Mouse (Mus musculus) megakaryocyte, embryonic 14.5 days (primary cell): ENCODE results near the gene Plac1. TPM values are rescaled to one million over a fixed set of nuclear protein-coding genes. Genes with fewer than 3 reads are reported as not detected.
"Not testable (repeated sequence)": the region's sequence is repeated elsewhere in the genome, so short reads cannot be mapped to it uniquely, and the experiment has no call there.

Source experiments
- H3K27me3 ChIP-seq: replicated peaks from 2 replicates; pipeline ENCODE3; 2012; ENCODE audit warnings: inconsistent platforms
- H3K36me3 ChIP-seq: replicated peaks from 2 replicates; pipeline ENCODE3; 2012; ENCODE audit warnings: low read length, inconsistent platforms, mixed read lengths
- H3K4me1 ChIP-seq: 2 replicates; pipeline ENCODE4 v1.6.1; 2012; ENCODE audit warnings: inconsistent platforms
- H3K4me3 ChIP-seq: replicated peaks from 2 replicates; pipeline ENCODE3; 2012; ENCODE audit warnings: moderate library complexity, mild to moderate bottlenecking, inconsistent platforms
- H3K9me3 ChIP-seq: 2 replicates; pipeline ENCODE4 v1.6.1; 2012; ENCODE audit warnings: inconsistent platforms
- FLI1 ChIP-seq: IDR thresholded peaks from 2 replicates; pipeline ENCODE4 v1.6.1; 2012; ENCODE audit warnings: low read length, inconsistent platforms, mixed read lengths
- GATA1 ChIP-seq: IDR thresholded peaks from 3 replicates; pipeline ENCODE4 v1.6.1; 2012; ENCODE audit warnings: mixed read lengths, low read length, inconsistent platforms, borderline replicate concordance
- polyA plus RNA-seq: library from polyadenylated mRNA; stranded (reverse); fragments of >175 nt; gene quantifications from 2 replicates; pipeline ENCODE4 v1.2.3, GENCODE M21; 2012; ENCODE audit warnings: low replicate concordance; ENCODE audit not compliant: insufficient read depth

The Plac1 gene
- polyA plus RNA-seq, 1 experiment: not detected

DNA sequence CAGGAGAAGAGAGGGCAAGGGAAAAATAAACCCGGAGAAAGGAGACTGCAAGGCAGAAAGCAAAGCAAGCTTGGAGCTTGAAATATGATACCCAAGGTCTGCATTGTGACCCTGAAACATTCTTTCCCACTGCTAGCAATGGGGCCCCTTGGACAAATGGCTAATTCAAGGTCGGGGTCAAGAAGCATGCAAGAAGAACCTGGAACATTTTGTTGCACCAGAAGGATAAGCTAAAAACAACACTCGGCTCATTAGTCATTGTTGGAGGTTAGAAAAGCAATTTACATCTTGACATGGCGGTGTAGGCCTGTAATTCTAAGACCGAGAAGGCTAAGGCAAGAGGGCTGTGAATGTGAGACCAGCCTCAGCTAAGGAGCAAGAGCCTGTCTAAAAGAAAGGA is 200.3 kb downstream of the Plac1 start:
- peaks cover 15% of the 10 kb centered on the region for H3K4me1 ChIP-seq
- H3K4me3 ChIP-seq: no peak overlapping the region
- H3K36me3 ChIP-seq: no peaks in the 10 kb centered on the region
- peaks cover 3% of the 10 kb centered on the region for H3K27me3 ChIP-seq
- H3K9me3 ChIP-seq: no peaks in the 10 kb centered on the region
- TF ChIP-seq FLI1 (no peak), GATA1 (no peak)

DNA sequence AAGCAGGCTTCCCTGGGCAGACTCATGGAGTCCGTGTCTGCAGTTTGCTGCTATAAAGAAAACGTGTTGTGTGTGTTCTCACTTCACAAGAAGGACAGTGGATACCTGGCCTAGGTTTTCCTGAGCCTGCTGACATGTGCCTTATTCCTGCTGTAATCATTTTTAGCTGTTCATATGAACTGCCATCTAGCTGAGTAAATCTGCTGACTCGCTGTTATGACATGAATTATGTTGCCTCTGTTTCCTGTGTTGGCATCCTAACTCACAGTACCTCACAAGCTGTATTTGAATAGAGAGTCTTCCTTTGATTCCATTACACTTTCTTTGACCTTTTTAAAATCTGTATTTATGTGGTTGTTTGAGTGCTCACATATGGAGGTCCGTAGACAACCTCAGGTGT is 201.7 kb downstream of the Plac1 start:
- Histone ChIP-seq H3K36me3 (no peaks in the 10 kb centered on the region), H3K9me3 (no peaks in the 10 kb centered on the region), H3K4me3 (no peak overlapping the region), H3K4me1 (peaks cover 12% of the 10 kb centered on the region), H3K27me3 (peaks cover 3% of the 10 kb centered on the region)
- no peak for TF ChIP-seq FLI1
- no peak for TF ChIP-seq GATA1

DNA sequence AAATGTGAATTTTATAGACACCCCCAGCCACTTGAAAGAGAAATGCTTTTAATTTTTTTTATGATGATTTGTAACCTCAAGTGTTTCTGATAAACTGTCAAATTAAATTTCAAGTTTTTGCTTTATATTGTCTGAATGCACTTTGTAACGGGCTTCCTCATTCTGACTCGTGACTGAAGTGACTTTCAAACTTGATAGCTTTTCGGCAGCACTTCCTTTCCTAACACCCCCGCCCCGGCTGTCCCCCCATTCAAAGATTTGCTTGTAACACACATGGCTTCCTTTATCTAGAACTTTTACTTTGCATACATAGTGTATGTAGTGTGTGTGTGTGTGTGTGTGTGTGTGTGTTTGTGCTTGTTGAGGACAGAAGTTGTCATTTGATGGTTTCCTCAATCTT is 210.4 kb downstream of the Plac1 start:
- H3K4me3 ChIP-seq: no peak overlapping the region

DNA sequence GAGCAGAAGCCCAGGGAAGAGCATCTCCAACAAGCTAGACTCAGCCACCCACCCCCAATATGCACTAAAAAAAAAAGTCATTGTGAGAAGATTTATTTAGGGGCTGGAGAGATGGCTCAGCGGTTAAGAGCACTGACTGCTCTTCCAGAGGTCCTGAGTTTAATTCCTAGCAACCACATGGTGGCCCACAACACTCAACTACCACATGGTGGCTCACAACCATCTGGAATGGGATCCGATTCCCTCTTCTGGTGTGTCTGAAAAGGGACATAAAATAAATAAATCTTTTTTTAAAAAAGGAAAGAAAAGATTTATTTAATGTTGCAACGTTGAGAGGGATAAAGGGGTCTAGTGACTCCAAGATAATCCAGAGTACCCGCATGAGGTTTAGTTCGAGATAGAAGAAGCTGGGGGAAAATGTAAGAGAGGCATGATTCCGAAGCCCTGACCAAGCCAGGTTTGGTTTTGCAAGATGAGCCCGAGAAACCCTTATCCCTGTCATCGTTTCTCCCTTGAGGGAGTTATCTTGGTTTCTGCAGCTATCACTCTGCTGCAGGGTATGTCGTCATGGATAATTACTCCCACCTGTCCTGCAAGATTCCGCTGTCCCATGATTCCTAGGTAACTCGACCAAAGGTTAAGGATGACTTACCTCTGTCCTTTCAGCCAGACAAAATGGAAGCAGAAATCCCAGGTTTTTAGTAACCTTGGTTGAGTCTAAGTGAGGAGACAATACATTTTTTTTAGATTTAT is 214.3 kb downstream of the Plac1 start:
- Histone ChIP-seq H3K4me3 (no peak overlapping the region), H3K27me3 (peaks cover 2% of the 10 kb centered on the region), H3K9me3 (no peaks in the 10 kb centered on the region), H3K36me3 (peaks cover 21% of the 10 kb centered on the region), H3K4me1 (no peaks in the 10 kb centered on the region; the same call in 1 of the 2 replicates)
- TF ChIP-seq GATA1 (no peak), FLI1 (no peak)

More for the DNA sequence above, 210.4 kb downstream of the Plac1 start:
- Histone ChIP-seq H3K36me3 (no peaks in the 10 kb centered on the region), H3K9me3 (no peaks in the 10 kb centered on the region), H3K27me3 (peaks cover 2% of the 10 kb centered on the region), H3K4me1 (no peaks in the 10 kb centered on the region; the same call in 1 of the 2 replicates)
- TF ChIP-seq FLI1: no peak
- no peak for TF ChIP-seq GATA1

DNA sequence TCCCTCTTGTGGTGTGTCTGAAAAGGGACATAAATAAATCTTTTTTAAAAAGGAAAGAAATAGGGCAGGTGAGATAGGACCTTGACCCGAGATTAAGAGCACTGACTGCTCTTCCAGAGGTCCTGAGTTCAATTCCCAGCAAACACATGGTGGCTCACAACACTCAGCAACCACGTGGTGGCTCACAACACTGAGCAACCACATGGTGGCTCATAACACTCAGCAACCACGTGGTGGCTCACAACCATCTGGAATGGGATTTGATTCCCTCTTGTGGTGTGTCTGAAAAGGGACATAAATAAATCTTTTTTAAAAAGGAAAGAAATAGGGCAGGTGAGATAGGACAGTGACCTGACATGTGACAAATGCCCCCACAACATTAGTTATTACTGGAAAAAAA is 215.6 kb downstream of the Plac1 start:
- H3K36me3 ChIP-seq: peaks cover 31% of the 10 kb centered on the region

DNA sequence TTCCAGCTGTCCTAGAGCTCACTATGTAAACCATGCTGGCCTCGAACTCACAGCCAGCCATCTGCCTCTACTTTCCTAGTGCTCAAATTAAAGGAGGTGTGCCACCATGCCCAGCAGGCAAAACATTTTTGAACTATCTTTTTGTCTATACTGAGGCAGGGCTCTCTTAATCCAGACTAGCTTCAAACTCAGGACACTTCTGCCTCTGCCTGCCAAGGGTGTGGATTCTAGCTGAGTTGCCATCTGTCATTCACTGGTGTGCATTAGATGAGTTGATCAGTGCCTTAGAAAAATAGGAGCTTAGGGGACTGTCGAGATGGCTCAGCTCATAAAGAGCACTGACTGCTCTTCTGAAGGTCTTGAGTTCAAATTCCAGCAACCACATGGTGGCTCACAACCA is 216.9 kb downstream of the Plac1 start:
- Histone ChIP-seq H3K9me3 (no peaks in the 10 kb centered on the region), H3K27me3 (peaks cover 1% of the 10 kb centered on the region), H3K4me3 (no peak overlapping the region), H3K36me3 (peaks cover 40% of the 10 kb centered on the region), H3K4me1 (no peaks in the 10 kb centered on the region)
- TF ChIP-seq GATA1 (no peak), FLI1 (no peak)

More for the DNA sequence above, 215.6 kb downstream of the Plac1 start:
- H3K4me1 ChIP-seq, H3K4me3 ChIP-seq, H3K27me3 ChIP-seq, H3K9me3 ChIP-seq: not testable (repeated sequence)

Other genes starting within 250 kb of the Plac1 start
- 1.2 TPM in 1 of 2 replicates, not detected in the other for gene Fam122b, start 29.7 kb upstream of the Plac1 start, polyA plus RNA-seq
- gene Fam122c, start 33.3 kb upstream of the Plac1 start, polyA plus RNA-seq: not detected in 2 replicates
- gene Mospd1, start 130.4 kb upstream of the Plac1 start, polyA plus RNA-seq: 0.32 TPM in 1 of 2 replicates, not detected in the other
- not detected in 2 replicates for gene Etd, start 194.8 kb upstream of the Plac1 start, polyA plus RNA-seq